Mouse (Mus musculus) activated CD4-positive, CD25-positive, alpha-beta regulatory T cell, adult 9 weeks (primary cell): ENCODE results near the gene Serpinb1b. TPM values are rescaled to one million over a fixed set of nuclear protein-coding genes. Genes with fewer than 3 reads are reported as not detected.

ENCODE experiments used
- polyA plus RNA-seq: library from polyadenylated mRNA; unstranded; fragments of 100-300 nt; shearing (Covaris generic); gene quantifications from one replicate; pipeline ENCODE4 v1.2.1, GENCODE M21; 2017

Gene Serpinb1b
- polyA plus RNA-seq = not detected

DNA sequence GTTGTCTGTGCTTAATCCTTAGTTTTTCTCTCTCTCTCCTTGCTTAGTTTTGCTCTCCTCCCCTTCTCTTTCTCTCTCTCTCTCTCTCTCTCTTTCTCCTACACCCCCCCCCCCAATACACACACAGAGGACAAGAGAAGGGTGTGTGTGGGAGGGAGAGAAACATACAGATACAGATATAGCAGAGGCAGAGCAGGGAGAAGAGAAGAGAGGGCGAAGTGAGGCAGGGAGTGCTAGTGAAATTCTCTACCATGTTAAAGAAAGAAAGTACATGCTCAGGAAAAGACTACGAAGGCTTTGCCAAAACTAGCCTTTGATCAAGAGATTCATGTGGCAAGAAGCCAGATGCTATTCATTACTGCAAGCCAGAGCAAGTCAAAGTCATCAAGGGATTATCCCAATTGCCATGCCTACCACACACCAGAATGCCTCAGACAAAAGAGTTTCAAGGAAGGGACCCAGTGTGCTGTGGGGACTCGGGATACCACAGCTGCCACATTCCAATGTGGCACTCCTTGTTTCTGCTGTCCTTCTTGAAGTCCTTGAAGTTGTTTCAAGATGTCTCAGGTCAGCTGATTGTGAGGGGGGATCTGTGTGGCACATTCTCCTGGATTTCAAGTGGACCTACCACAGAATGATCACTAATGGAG lies at the start of gene Serpinb1b:
Gene Serpinb1b, plus strand, starts transcription at position 520 of the 650 bp plus-strand sequence.

Other genes starting within 250 kb of the Serpinb1b start
- 5.7 TPM for gene Serpinb1a, start 227.4 kb upstream of the Serpinb1b start, polyA plus RNA-seq
- not detected for gene Serpinb1c, start 180.4 kb upstream of the Serpinb1b start, polyA plus RNA-seq
- gene Serpinb6b, start 113.4 kb upstream of the Serpinb1b start, polyA plus RNA-seq = 27.4 TPM
- 33.8 TPM for gene Serpinb9, start 75.3 kb upstream of the Serpinb1b start, polyA plus RNA-seq
- gene Serpinb9b, start 51.2 kb upstream of the Serpinb1b start, polyA plus RNA-seq = not detected
- gene Serpinb9c, start 81.2 kb downstream of the Serpinb1b start, polyA plus RNA-seq = not detected
- not detected for gene Serpinb9d, start 114.4 kb downstream of the Serpinb1b start, polyA plus RNA-seq
- not detected for gene Serpinb9e, start 171.0 kb downstream of the Serpinb1b start, polyA plus RNA-seq
- not detected for gene Serpinb9f, start 245.5 kb downstream of the Serpinb1b start, polyA plus RNA-seq